Mouse (Mus musculus): ENCODE measurements around the gene Rc3h1. TPM values are rescaled to one million over a fixed set of nuclear protein-coding genes. Genes with fewer than 3 reads are reported as not detected.

The Rc3h1 gene
- total and polyA plus RNA-seq, 2 experiments from 2014 or later = 5.9 to 19.0 TPM

- WGBS = 68% methylated on average over 2 of the region's 2 CpGs
- no peak overlapping the region for H3K4me2 ChIP-seq (ENCODE audit: low read depth, low read length, poor library complexity, severe bottlenecking)
- H3K27me3 ChIP-seq (ENCODE audit: insufficient read depth, low read length) = no peaks in the 10 kb centered on the region
- DNase-seq (ENCODE audit: low spot score) = no peak
- H3K27ac ChIP-seq (ENCODE audit: low read depth, low read length) = no peak overlapping the region
- ATAC-seq (ENCODE audit: low FRiP score) = no peak
- no peaks in the 10 kb centered on the region for H3K4me1 ChIP-seq (ENCODE audit: insufficient read depth, low read length)
- H3K9ac ChIP-seq (replicated peaks; ENCODE audit: low read length, poor library complexity, severe bottlenecking) = no peak overlapping the region
- no peaks in the 10 kb centered on the region for H3K9me3 ChIP-seq (ENCODE audit: low read length)
- no peak overlapping the region for H3K4me3 ChIP-seq (ENCODE audit: low read depth, low read length)
- no peaks in the 10 kb centered on the region for H3K36me3 ChIP-seq (ENCODE audit: insufficient read depth, low read length)
- no peak for TF ChIP-seq CTCF (IDR thresholded peaks at IDR 0.05)
These were observed 21.2 kb upstream of the Rc3h1 start for GRCm38 (mm10) chr1:160884993-160885392.

GRCm38 (mm10) chr1:160899701-160900100 lies 6.5 kb upstream of the Rc3h1 start:
- Histone ChIP-seq H3K4me3 (ENCODE audit: low read depth, low read length) (no peak overlapping the region), H3K27ac (ENCODE audit: low read depth, low read length) (no peak overlapping the region), H3K4me1 (ENCODE audit: insufficient read depth, low read length) (no peaks in the 10 kb centered on the region), H3K36me3 (ENCODE audit: insufficient read depth, low read length) (no peaks in the 10 kb centered on the region), H3K27me3 (ENCODE audit: insufficient read depth, low read length) (no peaks in the 10 kb centered on the region), H3K4me2 (ENCODE audit: low read depth, low read length, poor library complexity, severe bottlenecking) (no peak overlapping the region), H3K9me3 (ENCODE audit: low read length) (no peaks in the 10 kb centered on the region), H3K9ac (replicated peaks; ENCODE audit: low read length, poor library complexity, severe bottlenecking) (no peak overlapping the region)
- no peak for DNase-seq (ENCODE audit: low spot score)
- WGBS = 69% methylated on average over 10 of the region's 10 CpGs
- TF ChIP-seq CTCF (IDR thresholded peaks at IDR 0.05) = no peak
- no peak for ATAC-seq (ENCODE audit: low FRiP score)

GRCm38 (mm10) chr1:160904047-160904446 lies 2.2 kb upstream of the Rc3h1 start:
- H3K36me3 ChIP-seq (ENCODE audit: insufficient read depth, low read length) = no peaks in the 10 kb centered on the region
- WGBS = 65% methylated on average over 4 of the region's 4 CpGs
- H3K4me2 ChIP-seq (ENCODE audit: low read depth, low read length, poor library complexity, severe bottlenecking) = no peak overlapping the region
- no peaks in the 10 kb centered on the region for H3K9me3 ChIP-seq (ENCODE audit: low read length)
- H3K4me1 ChIP-seq (ENCODE audit: insufficient read depth, low read length) = peaks cover 3% of the 10 kb centered on the region; the same call in 1 of the 2 replicates
- H3K9ac ChIP-seq (replicated peaks; ENCODE audit: low read length, poor library complexity, severe bottlenecking) = no peak overlapping the region
- ATAC-seq (ENCODE audit: low FRiP score) (no peak), DNase-seq (ENCODE audit: low spot score) (no peak)
- no peak overlapping the region for H3K27ac ChIP-seq (ENCODE audit: low read depth, low read length)
- no peaks in the 10 kb centered on the region for H3K27me3 ChIP-seq (ENCODE audit: insufficient read depth, low read length)
- TF ChIP-seq CTCF (IDR thresholded peaks at IDR 0.05) = no peak
- H3K4me3 ChIP-seq (ENCODE audit: low read depth, low read length) = no peak overlapping the region

GRCm38 (mm10) chr1:160906558-160907481 lies 602 bp downstream of the Rc3h1 start:
- ATAC-seq (ENCODE audit: low FRiP score) (peak; percentile 78), DNase-seq (ENCODE audit: low spot score) (peak; percentile 55)
- Histone ChIP-seq H3K27me3 (ENCODE audit: insufficient read depth, low read length) (no peaks in the 10 kb centered on the region), H3K9ac (replicated peaks; ENCODE audit: low read length, poor library complexity, severe bottlenecking) (peak overlapping the region; percentile 89), H3K27ac (ENCODE audit: low read depth, low read length) (peak overlapping the region; percentile 85), H3K4me2 (ENCODE audit: low read depth, low read length, poor library complexity, severe bottlenecking) (peak overlapping the region; percentile 67), H3K4me3 (ENCODE audit: low read depth, low read length) (peak overlapping the region; percentile 99), H3K36me3 (ENCODE audit: insufficient read depth, low read length) (no peaks in the 10 kb centered on the region), H3K4me1 (ENCODE audit: insufficient read depth, low read length) (peaks cover 3% of the 10 kb centered on the region; the same call in 1 of the 2 replicates), H3K9me3 (ENCODE audit: low read length) (no peaks in the 10 kb centered on the region)
- no peak for TF ChIP-seq CTCF (IDR thresholded peaks at IDR 0.05)
- under 1% methylated on average over 61 of the region's 67 CpGs for WGBS

GRCm38 (mm10) chr1:160910176-160910575 lies 4.0 kb downstream of the Rc3h1 start:
- Histone ChIP-seq H3K27me3 (ENCODE audit: insufficient read depth, low read length) (no peaks in the 10 kb centered on the region), H3K4me1 (ENCODE audit: insufficient read depth, low read length) (peaks cover 3% of the 10 kb centered on the region; the same call in 1 of the 2 replicates), H3K4me3 (ENCODE audit: low read depth, low read length) (no peak overlapping the region), H3K9ac (replicated peaks; ENCODE audit: low read length, poor library complexity, severe bottlenecking) (no peak overlapping the region), H3K36me3 (ENCODE audit: insufficient read depth, low read length) (no peaks in the 10 kb centered on the region), H3K4me2 (ENCODE audit: low read depth, low read length, poor library complexity, severe bottlenecking) (no peak overlapping the region), H3K27ac (ENCODE audit: low read depth, low read length) (no peak overlapping the region), H3K9me3 (ENCODE audit: low read length) (no peaks in the 10 kb centered on the region)
- no peak for TF ChIP-seq CTCF (IDR thresholded peaks at IDR 0.05)
- WGBS = 94% methylated on average over 1 of the region's 1 CpGs
- ATAC-seq (ENCODE audit: low FRiP score) = no peak
- no peak for DNase-seq (ENCODE audit: low spot score)

- H3K9me3 ChIP-seq (ENCODE audit: low read length) = no peaks in the 10 kb centered on the region
- H3K36me3 ChIP-seq (ENCODE audit: insufficient read depth, low read length) = no peaks in the 10 kb centered on the region
- TF ChIP-seq CTCF (IDR thresholded peaks at IDR 0.05) = no peak
- H3K4me2 ChIP-seq (ENCODE audit: low read depth, low read length, poor library complexity, severe bottlenecking) = no peak overlapping the region
- H3K27me3 ChIP-seq (ENCODE audit: insufficient read depth, low read length) = no peaks in the 10 kb centered on the region
- 100% methylated on average over 1 of the region's 1 CpGs for WGBS
- peaks cover 3% of the 10 kb centered on the region; the same call in 1 of the 2 replicates for H3K4me1 ChIP-seq (ENCODE audit: insufficient read depth, low read length)
- H3K9ac ChIP-seq (replicated peaks; ENCODE audit: low read length, poor library complexity, severe bottlenecking) = no peak overlapping the region
- no peak overlapping the region for H3K4me3 ChIP-seq (ENCODE audit: low read depth, low read length)
- DNase-seq (ENCODE audit: low spot score) = no peak
- no peak for ATAC-seq (ENCODE audit: low FRiP score)
- H3K27ac ChIP-seq (ENCODE audit: low read depth, low read length) = no peak overlapping the region
These were observed 4.6 kb downstream of the Rc3h1 start for GRCm38 (mm10) chr1:160910812-160911211.

All from midbrain, postnatal 0 days (tissue).